Mouse (Mus musculus) megakaryocyte, embryonic 14.5 days (primary cell): ENCODE data around the gene 1700102P08Rik.

Source experiments
- FLI1 ChIP-seq: IDR thresholded peaks from 2 replicates; pipeline ENCODE4 v1.6.1; 2012; ENCODE audit warnings: low read length, inconsistent platforms, mixed read lengths
- GATA1 ChIP-seq: IDR thresholded peaks from 3 replicates; pipeline ENCODE4 v1.6.1; 2012; ENCODE audit warnings: mixed read lengths, low read length, inconsistent platforms, borderline replicate concordance

- TF ChIP-seq FLI1 (no peak), GATA1 (no peak)
Measured at GRCm38 (mm10) chr9:108452291-108452906, 59.8 kb downstream of the 1700102P08Rik start.
